Mouse (Mus musculus): ENCODE results near the gene Ogfod1. TPM values are rescaled to one million over a fixed set of nuclear protein-coding genes. Genes with fewer than 3 reads are reported as not detected.

The Ogfod1 gene
- polyA plus RNA-seq, 1 experiment from 2014 or later: 20.8 TPM

DNA sequence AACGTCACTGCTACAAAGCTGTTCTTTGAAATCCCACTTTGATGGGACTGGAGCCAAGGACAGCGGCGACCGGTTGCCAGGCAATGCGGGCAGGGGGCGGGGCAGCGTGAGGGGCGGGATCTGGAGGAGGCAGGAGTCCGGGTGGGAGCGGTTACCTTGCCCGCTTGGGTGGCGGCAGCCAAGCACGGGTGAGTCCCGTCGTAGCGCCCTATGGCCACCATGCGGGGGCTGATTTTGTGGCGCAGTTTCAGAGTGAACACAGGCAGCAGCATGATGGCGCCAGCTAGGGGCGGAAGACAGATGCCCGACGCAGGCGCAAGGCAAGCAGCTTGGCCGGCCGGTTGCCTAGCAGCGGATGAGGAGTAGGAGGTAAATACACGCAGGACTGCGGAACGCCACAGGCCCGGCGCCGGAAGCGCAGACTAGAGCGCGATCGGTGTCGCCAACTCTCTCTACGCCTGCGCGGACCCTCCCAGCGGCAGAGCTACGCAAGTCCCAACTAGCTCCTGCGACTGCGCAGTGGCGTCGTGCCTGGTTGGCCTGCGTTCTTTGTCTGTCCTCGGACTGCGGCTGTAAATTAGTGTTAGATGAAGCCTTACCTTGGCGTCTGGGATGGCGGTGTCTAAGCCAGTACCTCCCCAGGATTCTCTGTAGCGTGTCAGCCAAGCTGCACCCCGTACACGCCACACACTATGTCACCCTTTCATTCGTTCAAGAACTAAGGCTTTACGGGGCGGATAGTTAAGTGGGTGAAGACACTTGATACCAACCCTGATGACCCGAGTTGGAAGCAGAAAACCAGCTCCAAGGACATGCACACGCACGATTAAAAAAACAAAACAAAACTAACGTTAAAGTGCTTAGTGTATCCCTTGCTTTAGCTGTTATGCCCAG is 61.3 kb downstream of the Ogfod1 start, which contains the start of gene Bbs2:
Bbs2 (minus strand) TSS at position 848 of the 894 bp plus-strand sequence.
- peak; percentile 99 for ATAC-seq
- Histone ChIP-seq H3K9me3 (ENCODE audit: control insufficient read depth, low read length) (no peaks in the 10 kb centered on the region), H3K27me3 (replicated peaks; ENCODE audit: control insufficient read depth, insufficient read depth, low read length) (no peaks in the 10 kb centered on the region), H3K4me3 (replicated peaks; ENCODE audit: low read length) (peak within 1 kb of the TSS; percentile 71), H3K36me3 (ENCODE audit: control insufficient read depth, insufficient read depth) (no peaks in the 10 kb centered on the region), H3K4me1 (replicated peaks; ENCODE audit: control insufficient read depth, insufficient read depth, low read length) (peaks cover 12% of the 10 kb centered on the region), H3K9ac (replicated peaks; ENCODE audit: low read depth, low read length) (peak within 1 kb of the TSS; percentile 84), H3K27ac (ENCODE audit: low read length) (peak within 1 kb of the TSS; percentile 98), H3K4me2 (ENCODE audit: low read length) (peak within 1 kb of the TSS; percentile 91)
- WGBS: under 1% methylated on average over 61 of the region's 61 CpGs

DNA sequence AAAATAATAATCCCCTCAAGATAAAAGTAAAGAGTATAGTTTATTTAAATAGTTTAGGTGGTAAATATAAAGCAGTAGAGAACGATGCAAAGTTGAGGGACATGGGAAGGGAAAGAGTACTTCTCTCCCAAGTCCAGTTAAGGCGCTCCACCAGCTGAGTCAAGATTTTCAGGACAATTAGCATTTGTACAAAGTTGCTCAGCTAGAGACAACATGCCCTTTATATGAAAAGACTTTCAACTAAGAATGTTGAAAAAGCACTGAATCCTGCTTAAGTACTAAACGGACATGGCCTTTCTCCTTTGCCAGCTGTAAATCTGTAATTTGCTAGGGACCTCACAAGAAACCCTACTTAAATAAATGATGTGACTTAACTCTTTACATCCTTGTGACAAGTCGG is 62.0 kb downstream of the Ogfod1 start:
- no peaks in the 10 kb centered on the region for H3K9me3 ChIP-seq (ENCODE audit: control insufficient read depth, low read length)
- peak overlapping the region; percentile 84 for H3K9ac ChIP-seq (replicated peaks; ENCODE audit: low read depth, low read length)
- H3K36me3 ChIP-seq (ENCODE audit: control insufficient read depth, insufficient read depth): no peaks in the 10 kb centered on the region
- ATAC-seq: no peak
- 19% methylated on average over 4 of the region's 4 CpGs for WGBS
- peak overlapping the region; percentile 91 for H3K4me2 ChIP-seq (ENCODE audit: low read length)
- H3K27ac ChIP-seq (ENCODE audit: low read length): peak overlapping the region; percentile 98
- H3K4me1 ChIP-seq (replicated peaks; ENCODE audit: control insufficient read depth, insufficient read depth, low read length): peaks cover 12% of the 10 kb centered on the region
- H3K27me3 ChIP-seq (replicated peaks; ENCODE audit: control insufficient read depth, insufficient read depth, low read length): no peaks in the 10 kb centered on the region
- peak overlapping the region; percentile 71 for H3K4me3 ChIP-seq (replicated peaks; ENCODE audit: low read length)

DNA sequence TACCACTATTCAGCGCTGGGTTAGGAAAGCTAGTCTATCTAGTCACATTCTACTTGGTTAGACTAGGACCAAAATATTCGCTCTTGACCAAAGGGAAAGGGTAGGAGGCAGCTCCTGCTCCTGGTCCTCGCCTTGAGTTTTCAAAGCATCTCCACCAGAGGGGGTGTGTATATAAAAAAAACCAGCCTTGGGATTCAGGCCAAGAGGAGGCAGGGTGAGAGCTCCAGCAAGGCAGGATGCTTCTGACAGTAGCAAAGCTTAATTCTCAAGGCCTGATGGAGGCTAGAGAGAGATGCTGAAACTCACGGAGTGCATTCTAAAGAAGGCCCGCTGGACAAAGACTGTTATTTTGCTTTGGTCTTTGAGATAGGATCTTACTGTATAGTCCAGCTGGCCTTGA is 67.1 kb downstream of the Ogfod1 start:
- Histone ChIP-seq H3K4me3 (replicated peaks; ENCODE audit: low read length) (no peak overlapping the region), H3K9ac (replicated peaks; ENCODE audit: low read depth, low read length) (no peak overlapping the region), H3K27ac (ENCODE audit: low read length) (no peak overlapping the region), H3K4me1 (replicated peaks; ENCODE audit: control insufficient read depth, insufficient read depth, low read length) (peaks cover 1% of the 10 kb centered on the region), H3K4me2 (ENCODE audit: low read length) (no peak overlapping the region), H3K36me3 (ENCODE audit: control insufficient read depth, insufficient read depth) (no peaks in the 10 kb centered on the region), H3K9me3 (ENCODE audit: control insufficient read depth, low read length) (no peaks in the 10 kb centered on the region), H3K27me3 (replicated peaks; ENCODE audit: control insufficient read depth, insufficient read depth, low read length) (no peaks in the 10 kb centered on the region)
- no peak for ATAC-seq
- WGBS: 49% methylated on average over 5 of the region's 5 CpGs

DNA sequence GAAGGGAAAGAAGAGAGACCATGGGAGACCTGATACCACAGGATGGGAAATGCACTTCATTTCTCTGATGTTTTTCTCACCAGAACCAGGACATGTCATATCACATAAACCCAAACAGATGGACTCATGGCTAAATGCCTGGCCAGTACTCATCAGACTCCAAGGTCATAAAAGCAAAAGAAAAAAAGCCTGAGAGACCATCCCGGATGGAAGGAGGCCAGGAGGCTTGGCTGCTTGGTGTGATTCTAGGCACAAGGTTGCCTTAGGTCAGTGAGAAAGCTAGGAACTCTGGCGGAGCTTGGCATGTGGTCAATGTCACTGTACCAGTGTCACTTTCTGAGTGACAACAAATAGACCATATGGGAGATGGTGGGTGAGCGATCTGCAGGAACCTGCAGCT is 70.9 kb downstream of the Ogfod1 start:
- no peaks in the 10 kb centered on the region for H3K4me1 ChIP-seq (replicated peaks; ENCODE audit: control insufficient read depth, insufficient read depth, low read length)
- no peaks in the 10 kb centered on the region for H3K27me3 ChIP-seq (replicated peaks; ENCODE audit: control insufficient read depth, insufficient read depth, low read length)
- no peak overlapping the region for H3K27ac ChIP-seq (ENCODE audit: low read length)
- no peak for ATAC-seq
- no peak overlapping the region for H3K4me3 ChIP-seq (replicated peaks; ENCODE audit: low read length)
- H3K9me3 ChIP-seq (ENCODE audit: control insufficient read depth, low read length): no peaks in the 10 kb centered on the region
- no peaks in the 10 kb centered on the region for H3K36me3 ChIP-seq (ENCODE audit: control insufficient read depth, insufficient read depth)
- H3K4me2 ChIP-seq (ENCODE audit: low read length): no peak overlapping the region
- WGBS: 80% methylated on average over 3 of the region's 3 CpGs
- H3K9ac ChIP-seq (replicated peaks; ENCODE audit: low read depth, low read length): no peak overlapping the region

DNA sequence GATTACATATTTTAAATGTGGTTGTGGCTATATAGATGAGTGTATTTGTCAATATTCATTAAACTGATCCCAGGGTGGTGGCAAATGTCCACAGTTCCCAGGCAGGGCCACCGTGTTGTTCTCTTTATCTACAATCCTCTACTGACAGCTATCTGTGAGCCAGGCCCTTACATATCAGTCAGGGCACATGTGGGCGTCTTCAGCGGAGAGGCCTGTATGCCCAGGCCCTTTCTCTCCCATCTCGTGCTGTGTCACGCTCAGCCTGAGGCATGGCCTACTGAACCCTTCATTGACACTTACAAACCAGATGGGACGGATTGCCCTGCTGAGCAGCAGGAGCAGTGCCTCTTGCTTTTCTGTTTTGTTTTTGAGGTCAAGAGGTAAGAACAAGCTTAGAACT is 72.4 kb downstream of the Ogfod1 start:
- H3K36me3 ChIP-seq (ENCODE audit: control insufficient read depth, insufficient read depth): no peaks in the 10 kb centered on the region
- no peak overlapping the region for H3K4me3 ChIP-seq (replicated peaks; ENCODE audit: low read length)
- H3K9ac ChIP-seq (replicated peaks; ENCODE audit: low read depth, low read length): no peak overlapping the region
- H3K27ac ChIP-seq (ENCODE audit: low read length): no peak overlapping the region
- no peak for ATAC-seq
- no peaks in the 10 kb centered on the region for H3K4me1 ChIP-seq (replicated peaks; ENCODE audit: control insufficient read depth, insufficient read depth, low read length)
- no peak overlapping the region for H3K4me2 ChIP-seq (ENCODE audit: low read length)
- H3K27me3 ChIP-seq (replicated peaks; ENCODE audit: control insufficient read depth, insufficient read depth, low read length): no peaks in the 10 kb centered on the region
- WGBS: 88% methylated on average over 6 of the region's 6 CpGs
- no peaks in the 10 kb centered on the region for H3K9me3 ChIP-seq (ENCODE audit: control insufficient read depth, low read length)

DNA sequence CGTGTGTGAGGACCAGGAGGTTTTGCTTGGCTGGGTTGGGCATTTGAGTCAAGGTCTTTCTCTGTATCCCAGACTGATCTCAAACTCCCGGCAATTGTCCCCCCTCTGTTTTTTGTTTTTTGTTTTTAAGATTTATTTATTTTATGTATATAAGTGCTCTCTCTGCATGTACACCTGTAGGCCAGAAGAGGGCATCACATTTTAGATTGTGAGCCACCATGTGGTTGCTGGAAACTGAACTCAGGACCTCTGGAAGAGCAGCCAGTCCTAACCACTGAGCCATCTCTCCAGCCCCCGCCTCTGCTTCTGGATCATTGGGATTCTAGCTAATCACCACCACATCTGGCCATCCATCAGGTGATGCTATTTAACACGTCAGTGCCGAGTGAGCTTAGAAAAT is 72.8 kb downstream of the Ogfod1 start:
- H3K4me1 ChIP-seq (replicated peaks; ENCODE audit: control insufficient read depth, insufficient read depth, low read length): no peaks in the 10 kb centered on the region
- no peak overlapping the region for H3K27ac ChIP-seq (ENCODE audit: low read length)
- H3K27me3 ChIP-seq (replicated peaks; ENCODE audit: control insufficient read depth, insufficient read depth, low read length): no peaks in the 10 kb centered on the region
- no peak for ATAC-seq
- no peak overlapping the region for H3K4me2 ChIP-seq (ENCODE audit: low read length)
- no peaks in the 10 kb centered on the region for H3K36me3 ChIP-seq (ENCODE audit: control insufficient read depth, insufficient read depth)
- H3K9ac ChIP-seq (replicated peaks; ENCODE audit: low read depth, low read length): no peak overlapping the region
- WGBS: 81% methylated on average over 5 of the region's 5 CpGs
- H3K4me3 ChIP-seq (replicated peaks; ENCODE audit: low read length): no peak overlapping the region
- no peaks in the 10 kb centered on the region for H3K9me3 ChIP-seq (ENCODE audit: control insufficient read depth, low read length)

DNA sequence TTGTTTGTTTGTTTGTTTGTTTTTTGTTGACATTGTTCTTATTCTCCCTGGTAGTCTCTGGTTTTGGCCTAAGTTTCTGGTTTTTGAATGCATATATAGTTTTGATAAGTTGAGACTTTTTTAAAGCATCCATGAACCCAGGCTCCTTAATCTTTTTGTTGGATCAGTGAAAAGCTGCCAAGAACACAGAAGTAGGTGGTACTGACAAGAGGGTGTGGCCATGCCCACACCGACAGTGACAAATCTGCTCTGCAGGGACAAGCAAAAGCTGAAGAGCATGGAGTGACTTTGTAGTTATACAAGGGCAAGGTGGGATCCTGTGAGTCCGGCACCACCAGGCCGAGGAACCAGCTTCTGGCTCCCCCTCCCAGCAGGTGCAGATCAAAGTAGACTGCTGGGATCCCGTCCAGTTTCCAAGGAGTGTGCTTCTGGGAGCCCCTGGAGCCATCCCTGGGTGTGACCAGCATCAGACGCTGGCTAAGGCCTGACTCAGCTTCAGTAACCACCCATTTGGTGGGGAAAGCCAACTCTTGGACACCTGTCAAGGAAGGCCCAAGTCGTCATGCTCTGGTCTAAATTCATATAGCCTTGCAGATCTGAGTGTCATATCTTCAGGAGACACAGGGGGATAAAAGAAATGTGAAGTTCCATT is 73.7 kb downstream of the Ogfod1 start:
- Histone ChIP-seq H3K27me3 (replicated peaks; ENCODE audit: control insufficient read depth, insufficient read depth, low read length) (no peaks in the 10 kb centered on the region), H3K9ac (replicated peaks; ENCODE audit: low read depth, low read length) (no peak overlapping the region), H3K27ac (ENCODE audit: low read length) (no peak overlapping the region), H3K9me3 (ENCODE audit: control insufficient read depth, low read length) (no peaks in the 10 kb centered on the region), H3K4me2 (ENCODE audit: low read length) (no peak overlapping the region), H3K4me1 (replicated peaks; ENCODE audit: control insufficient read depth, insufficient read depth, low read length) (no peaks in the 10 kb centered on the region), H3K4me3 (replicated peaks; ENCODE audit: low read length) (no peak overlapping the region), H3K36me3 (ENCODE audit: control insufficient read depth, insufficient read depth) (no peaks in the 10 kb centered on the region)
- WGBS: 61% methylated on average over 6 of the region's 6 CpGs
- ATAC-seq: no peak

DNA sequence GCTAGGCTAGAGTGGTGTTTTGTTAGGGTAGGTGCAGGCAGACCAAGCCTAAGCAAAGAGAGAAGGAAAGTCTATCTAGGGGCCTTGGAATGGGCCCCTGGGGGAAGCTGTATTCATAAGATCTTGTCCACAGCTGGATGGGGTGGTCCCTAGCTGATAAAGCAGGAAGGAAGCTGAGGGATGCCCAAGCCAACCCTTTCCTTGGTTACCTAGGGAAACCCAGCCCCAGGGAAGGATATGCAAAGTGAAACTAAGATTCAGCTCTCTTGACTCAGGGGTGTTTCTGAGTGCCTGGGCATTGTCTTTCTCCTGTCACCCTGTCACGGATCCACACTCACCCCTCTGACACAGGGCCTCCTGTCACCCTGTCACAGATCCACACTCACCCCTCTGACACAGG is 76.4 kb downstream of the Ogfod1 start:
- Histone ChIP-seq H3K36me3 (ENCODE audit: control insufficient read depth, insufficient read depth) (no peaks in the 10 kb centered on the region), H3K4me1 (replicated peaks; ENCODE audit: control insufficient read depth, insufficient read depth, low read length) (peaks cover 6% of the 10 kb centered on the region), H3K9me3 (ENCODE audit: control insufficient read depth, low read length) (no peaks in the 10 kb centered on the region), H3K27me3 (replicated peaks; ENCODE audit: control insufficient read depth, insufficient read depth, low read length) (no peaks in the 10 kb centered on the region), H3K9ac (replicated peaks; ENCODE audit: low read depth, low read length) (no peak overlapping the region), H3K27ac (ENCODE audit: low read length) (no peak overlapping the region), H3K4me3 (replicated peaks; ENCODE audit: low read length) (no peak overlapping the region), H3K4me2 (ENCODE audit: low read length) (no peak overlapping the region)
- 50% methylated on average over 1 of the region's 1 CpGs for WGBS
- ATAC-seq: no peak

DNA sequence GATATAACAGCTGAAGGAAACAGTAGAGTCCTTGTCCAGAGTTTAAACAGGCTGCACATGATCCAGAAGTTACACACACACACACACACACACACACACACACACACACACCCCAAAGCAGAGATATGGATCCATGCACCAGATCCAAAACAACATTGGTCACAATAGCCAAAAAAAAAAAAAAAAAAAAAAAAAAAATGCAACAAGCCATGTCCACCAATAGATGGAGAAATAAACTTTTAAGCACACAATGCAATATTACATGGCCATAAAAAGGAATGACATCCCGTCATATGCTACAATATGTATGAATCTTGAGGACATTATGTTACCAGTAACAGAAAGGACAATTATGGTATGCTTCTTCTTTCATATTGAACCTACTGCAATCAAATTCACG is 77.0 kb downstream of the Ogfod1 start:
- Histone ChIP-seq H3K27me3 (replicated peaks; ENCODE audit: control insufficient read depth, insufficient read depth, low read length) (no peaks in the 10 kb centered on the region), H3K4me3 (replicated peaks; ENCODE audit: low read length) (no peak overlapping the region), H3K27ac (ENCODE audit: low read length) (no peak overlapping the region), H3K4me2 (ENCODE audit: low read length) (no peak overlapping the region), H3K4me1 (replicated peaks; ENCODE audit: control insufficient read depth, insufficient read depth, low read length) (peaks cover 11% of the 10 kb centered on the region), H3K36me3 (ENCODE audit: control insufficient read depth, insufficient read depth) (no peaks in the 10 kb centered on the region), H3K9ac (replicated peaks; ENCODE audit: low read depth, low read length) (no peak overlapping the region), H3K9me3 (ENCODE audit: control insufficient read depth, low read length) (no peaks in the 10 kb centered on the region)
- no peak for ATAC-seq
- WGBS: 83% methylated on average over 2 of the region's 2 CpGs

Measured in forebrain, embryonic 16.5 days (tissue).